Mouse (Mus musculus): ENCODE measurements around the gene Foxd2. TPM values are rescaled to one million over a fixed set of nuclear protein-coding genes. Genes with fewer than 3 reads are reported as not detected.
A peak's percentile ranks its signal among the peaks of the same experiment; 100 is the strongest.

Foxd2 gene
- polyA plus RNA-seq, 1 experiment from 2014 or later: 5.0 TPM

DNA sequence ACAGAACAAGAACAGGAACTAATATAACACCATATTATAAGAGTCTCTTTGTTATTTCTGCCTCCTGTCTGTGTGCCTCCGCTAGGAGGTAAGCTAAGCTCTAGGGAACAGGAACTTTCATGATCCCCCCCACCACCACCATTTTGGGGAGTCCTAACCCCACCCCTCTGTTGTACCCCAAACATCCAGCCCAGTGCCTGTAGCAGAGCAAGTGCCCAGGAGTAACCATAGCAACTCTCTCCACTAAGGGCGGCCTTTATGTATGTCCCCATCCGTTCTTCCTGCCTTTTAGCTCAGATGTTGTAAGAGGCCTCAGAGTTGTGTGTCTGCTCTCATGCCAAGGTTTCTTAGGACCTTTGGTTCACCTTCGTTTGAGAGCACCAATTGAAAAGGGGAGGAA lies 33.4 kb upstream of the Foxd2 start:
- no peak overlapping the region for H3K4me3 ChIP-seq (ENCODE audit: low read length)
- no peak overlapping the region for H3K27ac ChIP-seq (ENCODE audit: low read depth, low read length)
- H3K27me3 ChIP-seq (ENCODE audit: control insufficient read depth, insufficient read depth, low read length): peaks cover 8% of the 10 kb centered on the region; the same call in 1 of the 2 replicates
- no peaks in the 10 kb centered on the region for H3K9me3 ChIP-seq (ENCODE audit: control insufficient read depth, low read length)
- WGBS: 46% methylated on average over 4 of the region's 4 CpGs
- no peak for ATAC-seq (ENCODE audit: low FRiP score, low TSS enrichment)
- no peaks in the 10 kb centered on the region for H3K36me3 ChIP-seq (ENCODE audit: control insufficient read depth, insufficient read depth, low read length)
- H3K4me2 ChIP-seq (replicated peaks; ENCODE audit: low read depth, low read length): no peak overlapping the region
- H3K9ac ChIP-seq (ENCODE audit: low read depth, low read length): 0 out of 2 replicates have a peak overlapping the region, but pooled peaks have one; percentile 18
- peaks cover 6% of the 10 kb centered on the region; the same call in 1 of the 2 replicates for H3K4me1 ChIP-seq (ENCODE audit: control insufficient read depth, insufficient read depth, low read length)

DNA sequence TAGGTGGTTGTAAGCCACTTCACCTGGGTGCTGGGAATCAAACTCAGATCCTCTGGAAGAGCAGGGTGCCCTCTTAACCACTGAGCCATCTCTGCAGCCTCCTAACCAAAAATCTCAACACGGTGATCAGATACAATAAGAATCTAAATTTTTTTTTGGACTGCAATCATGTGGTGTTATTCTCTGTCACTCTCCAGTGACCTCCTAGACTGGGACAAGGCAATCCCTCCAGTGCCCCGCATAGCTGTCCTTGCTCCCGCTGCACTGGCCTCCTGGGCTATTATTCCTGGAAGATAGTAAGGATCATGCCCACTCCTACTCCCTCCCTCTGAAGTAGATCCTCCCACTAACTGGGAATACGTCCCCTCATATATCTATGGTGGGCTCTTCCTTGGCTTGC lies 32.6 kb upstream of the Foxd2 start:
- H3K4me2 ChIP-seq (replicated peaks; ENCODE audit: low read depth, low read length): no peak overlapping the region
- no peak overlapping the region for H3K27ac ChIP-seq (ENCODE audit: low read depth, low read length)
- H3K27me3 ChIP-seq (ENCODE audit: control insufficient read depth, insufficient read depth, low read length): peaks cover under 1% of the 10 kb centered on the region; the same call in 1 of the 2 replicates
- H3K9ac ChIP-seq (ENCODE audit: low read depth, low read length): no peak overlapping the region
- WGBS: 64% methylated on average over 4 of the region's 4 CpGs
- H3K4me1 ChIP-seq (ENCODE audit: control insufficient read depth, insufficient read depth, low read length): peaks cover 6% of the 10 kb centered on the region; the same call in 1 of the 2 replicates
- no peak for ATAC-seq (ENCODE audit: low FRiP score, low TSS enrichment)
- no peak overlapping the region for H3K4me3 ChIP-seq (ENCODE audit: low read length)
- H3K36me3 ChIP-seq (ENCODE audit: control insufficient read depth, insufficient read depth, low read length): no peaks in the 10 kb centered on the region
- H3K9me3 ChIP-seq (ENCODE audit: control insufficient read depth, low read length): no peaks in the 10 kb centered on the region

DNA sequence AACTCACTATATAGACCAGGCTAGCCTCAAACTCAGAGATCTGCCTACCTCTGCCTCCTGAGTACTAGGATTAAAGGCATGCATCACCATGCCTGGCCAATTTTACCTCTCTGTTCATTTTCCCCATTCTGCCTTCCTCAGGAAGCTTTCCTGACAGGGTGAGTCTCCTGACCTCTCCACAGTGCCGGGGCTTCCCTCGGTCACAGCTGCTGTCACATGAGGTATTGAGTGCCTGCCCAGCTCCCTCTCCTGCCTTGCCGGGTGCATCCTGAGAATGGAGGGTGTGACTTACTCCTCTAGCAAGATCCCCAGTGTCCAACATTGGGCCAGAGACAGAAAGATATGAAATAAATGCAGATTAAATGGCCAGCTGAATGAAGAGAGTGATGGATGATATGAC lies 29.6 kb upstream of the Foxd2 start:
- Histone ChIP-seq H3K4me3 (ENCODE audit: low read length) (no peak overlapping the region), H3K9ac (ENCODE audit: low read depth, low read length) (no peak overlapping the region), H3K27ac (ENCODE audit: low read depth, low read length) (no peak overlapping the region), H3K27me3 (ENCODE audit: control insufficient read depth, insufficient read depth, low read length) (no peaks in the 10 kb centered on the region; the same call in 1 of the 2 replicates), H3K4me1 (ENCODE audit: control insufficient read depth, insufficient read depth, low read length) (peaks cover 6% of the 10 kb centered on the region; the same call in 1 of the 2 replicates), H3K9me3 (ENCODE audit: control insufficient read depth, low read length) (no peaks in the 10 kb centered on the region), H3K36me3 (ENCODE audit: control insufficient read depth, insufficient read depth, low read length) (no peaks in the 10 kb centered on the region), H3K4me2 (replicated peaks; ENCODE audit: low read depth, low read length) (no peak overlapping the region)
- 45% methylated on average over 3 of the region's 3 CpGs for WGBS
- ATAC-seq (ENCODE audit: low FRiP score, low TSS enrichment): no peak

DNA sequence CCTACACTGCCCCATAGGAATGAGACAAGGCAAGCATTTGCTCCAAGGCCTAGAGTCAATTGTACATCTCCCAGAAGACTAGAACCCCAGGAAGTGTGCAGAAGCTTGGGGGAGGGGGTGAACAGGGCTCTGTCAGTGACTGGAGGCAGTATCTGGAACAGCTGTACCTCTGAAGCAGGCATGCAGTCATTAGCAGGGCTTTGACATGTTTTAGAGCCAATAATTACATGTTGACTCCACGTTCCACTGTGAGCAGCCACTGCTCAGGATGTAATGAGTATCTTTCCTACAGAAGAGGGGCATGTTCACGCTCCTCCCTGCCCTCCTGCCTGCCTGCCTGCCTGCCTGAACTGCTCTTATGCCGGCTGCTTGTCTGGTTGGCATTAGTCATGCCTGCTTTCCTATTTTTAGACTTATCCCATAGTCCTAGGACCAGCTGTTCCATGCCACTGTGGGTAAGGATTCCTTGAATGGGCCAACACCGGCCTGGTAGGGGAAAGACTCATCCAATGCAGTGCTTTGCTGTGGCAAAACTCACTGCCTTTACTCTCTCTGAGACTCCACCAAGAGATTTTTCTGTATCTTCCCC lies 28.9 kb upstream of the Foxd2 start:
- no peak overlapping the region for H3K4me2 ChIP-seq (replicated peaks; ENCODE audit: low read depth, low read length)
- H3K36me3 ChIP-seq (ENCODE audit: control insufficient read depth, insufficient read depth, low read length): no peaks in the 10 kb centered on the region
- no peaks in the 10 kb centered on the region for H3K9me3 ChIP-seq (ENCODE audit: control insufficient read depth, low read length)
- peaks cover 6% of the 10 kb centered on the region; the same call in 1 of the 2 replicates for H3K4me1 ChIP-seq (ENCODE audit: control insufficient read depth, insufficient read depth, low read length)
- no peak overlapping the region for H3K9ac ChIP-seq (ENCODE audit: low read depth, low read length)
- no peak overlapping the region for H3K4me3 ChIP-seq (ENCODE audit: low read length)
- ATAC-seq (ENCODE audit: low FRiP score, low TSS enrichment): no peak
- whole genome bisulfite sequencing: 72% methylated on average over 4 of the region's 4 CpGs
- no peak overlapping the region for H3K27ac ChIP-seq (ENCODE audit: low read depth, low read length)
- no peaks in the 10 kb centered on the region; the same call in 1 of the 2 replicates for H3K27me3 ChIP-seq (ENCODE audit: control insufficient read depth, insufficient read depth, low read length)

DNA sequence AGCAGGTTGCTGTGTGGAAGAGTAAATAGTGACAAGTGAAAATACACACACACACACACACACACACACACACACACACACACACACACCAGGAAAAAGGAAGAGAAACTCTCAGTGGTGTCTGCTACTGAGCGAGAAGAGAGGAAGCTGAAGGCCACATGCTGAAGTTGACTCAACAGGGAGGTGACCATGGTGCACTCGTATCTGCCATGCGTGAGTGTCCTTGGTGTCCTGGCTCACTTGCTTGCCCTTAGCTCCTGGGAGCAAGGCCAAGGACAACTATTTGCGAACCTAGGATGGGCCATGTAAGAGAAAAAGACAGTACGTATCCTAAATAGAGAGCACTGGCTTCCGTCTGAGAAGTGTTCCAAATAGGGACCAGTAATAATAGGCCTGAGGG lies 25.5 kb upstream of the Foxd2 start:
- Histone ChIP-seq H3K36me3 (ENCODE audit: control insufficient read depth, insufficient read depth, low read length) (no peaks in the 10 kb centered on the region), H3K9me3 (ENCODE audit: control insufficient read depth, low read length) (no peaks in the 10 kb centered on the region), H3K4me3 (ENCODE audit: low read length) (no peak overlapping the region), H3K27me3 (ENCODE audit: control insufficient read depth, insufficient read depth, low read length) (peaks cover 11% of the 10 kb centered on the region), H3K4me2 (replicated peaks; ENCODE audit: low read depth, low read length) (no peak overlapping the region), H3K4me1 (ENCODE audit: control insufficient read depth, insufficient read depth, low read length) (no peaks in the 10 kb centered on the region), H3K27ac (ENCODE audit: low read depth, low read length) (no peak overlapping the region), H3K9ac (ENCODE audit: low read depth, low read length) (no peak overlapping the region)
- ATAC-seq (ENCODE audit: low FRiP score, low TSS enrichment): no peak
- 92% methylated on average over 6 of the region's 6 CpGs for WGBS

DNA sequence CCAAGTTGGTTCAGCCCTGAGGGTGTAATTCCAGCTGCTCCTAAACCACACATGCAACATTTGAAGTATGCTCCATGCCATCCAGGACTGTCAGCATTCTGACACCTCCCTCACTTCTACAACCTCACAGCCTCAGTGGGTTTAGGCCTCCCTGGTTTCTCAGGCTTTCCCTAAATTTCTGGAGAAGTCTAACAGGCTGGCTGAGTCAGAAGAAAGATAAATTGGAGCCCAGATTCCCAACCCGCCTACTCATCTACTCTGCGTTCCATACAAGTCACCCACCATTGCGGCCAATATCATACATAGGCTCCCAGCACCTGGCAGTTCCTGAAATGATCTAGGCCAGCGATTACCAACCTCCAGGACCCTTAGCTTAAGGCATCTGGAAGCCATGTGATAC lies 24.1 kb upstream of the Foxd2 start:
- Histone ChIP-seq H3K4me3 (ENCODE audit: low read length) (no peak overlapping the region), H3K27me3 (ENCODE audit: control insufficient read depth, insufficient read depth, low read length) (peaks cover 21% of the 10 kb centered on the region), H3K36me3 (ENCODE audit: control insufficient read depth, insufficient read depth, low read length) (no peaks in the 10 kb centered on the region), H3K9me3 (ENCODE audit: control insufficient read depth, low read length) (no peaks in the 10 kb centered on the region), H3K4me2 (replicated peaks; ENCODE audit: low read depth, low read length) (no peak overlapping the region), H3K9ac (ENCODE audit: low read depth, low read length) (no peak overlapping the region), H3K4me1 (ENCODE audit: control insufficient read depth, insufficient read depth, low read length) (no peaks in the 10 kb centered on the region), H3K27ac (ENCODE audit: low read depth, low read length) (no peak overlapping the region)
- ATAC-seq (ENCODE audit: low FRiP score, low TSS enrichment): no peak
- WGBS: 89% methylated on average over 4 of the region's 4 CpGs

DNA sequence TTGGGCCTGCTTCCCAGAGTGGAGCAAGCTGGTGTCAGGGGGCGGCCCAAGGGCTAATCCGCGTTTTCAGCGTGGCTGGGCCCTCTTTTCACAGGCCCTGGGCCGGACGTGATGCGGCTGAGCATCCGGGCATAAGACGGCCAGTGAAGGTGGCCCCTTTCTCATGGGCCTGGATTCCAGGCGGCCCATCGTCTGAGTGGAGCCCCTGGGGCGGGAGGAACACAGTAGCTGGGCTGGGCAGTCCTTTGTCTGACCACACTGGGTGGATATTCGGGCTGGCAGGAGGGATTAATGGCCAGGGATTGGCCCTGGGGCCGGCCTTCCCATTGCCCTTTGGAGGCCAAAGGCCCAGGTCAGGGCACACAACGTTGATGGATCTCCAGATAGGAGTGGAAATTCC lies 20.5 kb upstream of the Foxd2 start:
- ATAC-seq (ENCODE audit: low FRiP score, low TSS enrichment): no peak

DNA sequence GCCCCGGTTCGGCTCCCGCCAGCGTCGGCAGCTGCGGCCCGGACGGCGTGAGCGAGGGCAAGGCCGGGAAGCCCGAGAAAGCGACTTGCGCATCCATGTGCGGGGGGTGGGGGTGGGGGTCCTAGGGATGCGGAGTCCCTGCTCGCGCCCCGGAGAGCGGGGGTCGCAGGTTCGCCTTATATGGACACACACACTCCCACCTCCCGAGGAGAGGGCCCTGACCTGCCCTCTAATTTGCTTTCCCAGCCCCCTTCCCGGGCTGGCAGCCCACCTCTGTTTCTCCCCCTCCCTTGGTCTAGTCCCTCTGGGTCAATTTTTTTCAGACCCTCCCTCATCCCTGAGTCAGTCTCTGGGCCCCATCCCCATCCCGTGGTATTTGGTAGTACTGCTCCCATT lies 17.2 kb upstream of the Foxd2 start, which contains the start of gene Foxe3:
Gene Foxe3, minus strand, starts transcription at position 97 of the 396 bp plus-strand sequence.
- Histone ChIP-seq H3K27ac (ENCODE audit: low read depth, low read length) (no peak within 1 kb of the TSS), H3K36me3 (ENCODE audit: control insufficient read depth, insufficient read depth, low read length) (no peaks in the 10 kb centered on the region), H3K27me3 (ENCODE audit: control insufficient read depth, insufficient read depth, low read length) (peaks cover 71% of the 10 kb centered on the region), H3K4me2 (replicated peaks; ENCODE audit: low read depth, low read length) (peak within 1 kb of the TSS; percentile 81), H3K4me3 (ENCODE audit: low read length) (peak within 1 kb of the TSS; percentile 49), H3K4me1 (ENCODE audit: control insufficient read depth, insufficient read depth, low read length) (peaks cover 10% of the 10 kb centered on the region), H3K9me3 (ENCODE audit: control insufficient read depth, low read length) (no peaks in the 10 kb centered on the region), H3K9ac (ENCODE audit: low read depth, low read length) (peak within 1 kb of the TSS; percentile 35)
- ATAC-seq (ENCODE audit: low FRiP score, low TSS enrichment): no peak
- WGBS: under 1% methylated on average over 17 of the region's 25 CpGs

More for the DNA sequence above, 20.5 kb upstream of the Foxd2 start:
- H3K4me3 ChIP-seq (ENCODE audit: low read length): no peak overlapping the region
- no peaks in the 10 kb centered on the region for H3K9me3 ChIP-seq (ENCODE audit: control insufficient read depth, low read length)
- no peaks in the 10 kb centered on the region for H3K36me3 ChIP-seq (ENCODE audit: control insufficient read depth, insufficient read depth, low read length)
- no peak overlapping the region for H3K27ac ChIP-seq (ENCODE audit: low read depth, low read length)
- WGBS: 33% methylated on average over 15 of the region's 15 CpGs
- no peak overlapping the region for H3K4me2 ChIP-seq (replicated peaks; ENCODE audit: low read depth, low read length)
- peaks cover 57% of the 10 kb centered on the region for H3K27me3 ChIP-seq (ENCODE audit: control insufficient read depth, insufficient read depth, low read length)
- H3K9ac ChIP-seq (ENCODE audit: low read depth, low read length): no peak overlapping the region
- peaks cover 10% of the 10 kb centered on the region for H3K4me1 ChIP-seq (ENCODE audit: control insufficient read depth, insufficient read depth, low read length)

DNA sequence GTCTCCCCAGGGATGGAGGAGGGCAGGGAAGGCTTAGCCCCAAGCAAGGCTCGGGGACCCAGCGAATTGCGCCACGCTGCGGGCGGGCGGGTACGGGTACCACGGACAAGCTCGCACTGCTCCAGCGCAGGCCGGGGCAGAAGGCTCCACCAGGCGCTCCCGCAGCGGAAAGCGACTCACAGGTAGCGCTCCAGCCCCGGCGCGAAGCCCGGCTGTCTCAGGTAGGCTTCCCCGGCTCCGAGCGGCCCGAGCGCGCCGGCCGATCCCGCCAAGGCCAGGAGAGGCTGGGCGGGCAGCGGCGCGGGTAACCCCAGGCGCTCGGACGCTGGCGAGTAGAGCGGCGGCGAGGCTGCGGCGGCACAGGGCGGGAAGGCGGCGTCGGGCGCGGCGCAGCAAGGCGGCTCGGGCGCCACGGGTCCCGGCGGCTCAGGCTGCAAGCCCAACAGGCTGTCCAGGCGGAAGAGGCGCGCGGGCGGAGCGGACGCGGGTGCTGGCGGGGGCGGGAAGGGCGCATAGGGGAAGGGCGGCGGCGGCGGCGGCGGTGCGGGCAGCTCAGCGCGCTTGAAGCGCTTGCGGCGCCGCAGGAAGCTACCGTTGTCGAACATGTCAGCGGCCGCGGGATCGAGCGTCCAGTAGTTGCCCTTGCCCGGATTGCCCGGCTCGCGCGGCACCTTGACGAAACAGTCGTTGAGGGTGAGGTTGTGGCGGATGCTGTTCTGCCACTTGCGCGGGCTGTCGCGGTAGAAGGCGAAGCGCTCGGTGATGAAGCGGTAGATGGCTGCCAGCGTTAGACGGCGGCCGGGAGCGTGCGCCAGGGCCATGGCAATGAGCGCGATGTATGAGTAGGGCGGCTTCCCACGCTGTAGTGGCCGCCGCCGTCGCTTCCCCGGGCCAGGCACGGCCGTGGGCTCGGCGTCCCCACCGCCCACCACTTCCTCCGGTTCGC lies 16.6 kb upstream of the Foxd2 start:
- H3K4me2 ChIP-seq (replicated peaks; ENCODE audit: low read depth, low read length): peak overlapping the region; percentile 81
- peak overlapping the region; percentile 49 for H3K4me3 ChIP-seq (ENCODE audit: low read length)
- H3K36me3 ChIP-seq (ENCODE audit: control insufficient read depth, insufficient read depth, low read length): no peaks in the 10 kb centered on the region
- H3K9ac ChIP-seq (ENCODE audit: low read depth, low read length): peak overlapping the region; percentile 35
- H3K4me1 ChIP-seq (ENCODE audit: control insufficient read depth, insufficient read depth, low read length): peaks cover 10% of the 10 kb centered on the region
- peak; percentile 71; the same call in 1 of the 2 replicates for ATAC-seq (ENCODE audit: low FRiP score, low TSS enrichment)
- H3K9me3 ChIP-seq (ENCODE audit: control insufficient read depth, low read length): no peaks in the 10 kb centered on the region
- H3K27ac ChIP-seq (ENCODE audit: low read depth, low read length): no peak overlapping the region
- WGBS: under 1% methylated on average over 119 of the region's 125 CpGs
- H3K27me3 ChIP-seq (ENCODE audit: control insufficient read depth, insufficient read depth, low read length): peaks cover 71% of the 10 kb centered on the region
